Mouse (Mus musculus): Measurements from ENCODE around the gene Atf6.

The Atf6 gene

DNA sequence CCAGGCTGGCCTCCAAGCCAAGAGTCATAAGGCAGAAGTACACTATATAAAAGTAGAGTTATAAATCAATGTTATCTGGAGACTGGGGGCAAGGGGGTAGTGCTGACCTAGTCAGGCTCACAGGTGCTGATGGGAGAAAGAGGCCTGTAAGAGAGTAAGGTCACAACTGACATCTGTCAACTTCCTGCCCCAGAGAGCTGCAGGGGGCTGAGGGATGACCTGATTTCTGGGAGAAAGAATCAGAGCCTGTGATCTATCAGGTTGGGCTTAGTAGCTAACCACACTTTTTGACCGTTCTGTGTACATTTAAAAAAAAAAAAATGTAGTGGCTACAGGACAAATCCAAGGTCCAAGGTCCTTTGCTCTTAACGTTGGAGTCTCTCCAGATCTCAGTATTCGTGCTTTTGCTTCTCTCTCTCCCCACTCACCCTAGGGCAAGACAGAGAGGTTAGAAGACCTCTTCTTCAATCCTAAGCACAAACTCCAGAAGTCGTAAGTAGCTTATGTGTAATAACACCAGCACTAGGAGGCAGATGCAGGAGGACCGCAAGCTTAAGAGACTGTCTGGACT is 15.4 kb upstream of the Atf6 start:
- no peak for DNase-seq

- no peak for DNase-seq
Measured at GRCm38 (mm10) chr1:170876906-170877305, 9.3 kb upstream of the Atf6 start.

DNA sequence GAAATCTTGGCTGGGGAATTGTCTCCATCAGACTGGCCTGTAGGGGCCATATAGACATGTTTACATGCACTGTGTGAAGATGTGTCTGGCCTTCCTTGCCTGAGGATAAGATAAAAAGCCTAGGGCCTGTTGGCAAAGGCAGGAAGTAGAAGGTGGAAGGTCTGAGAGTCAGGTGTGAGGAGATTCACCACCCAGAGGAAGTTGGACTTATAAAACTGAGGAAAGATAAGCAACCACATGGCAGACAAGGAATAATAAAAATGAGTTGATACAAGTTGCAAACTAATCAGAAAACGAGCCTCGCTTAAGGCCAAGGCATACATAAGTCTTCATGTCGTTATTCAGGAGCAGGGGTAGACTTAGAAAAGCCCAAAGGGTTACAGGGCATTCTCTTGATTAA is 8.1 kb upstream of the Atf6 start:
- no peak for DNase-seq

DNA sequence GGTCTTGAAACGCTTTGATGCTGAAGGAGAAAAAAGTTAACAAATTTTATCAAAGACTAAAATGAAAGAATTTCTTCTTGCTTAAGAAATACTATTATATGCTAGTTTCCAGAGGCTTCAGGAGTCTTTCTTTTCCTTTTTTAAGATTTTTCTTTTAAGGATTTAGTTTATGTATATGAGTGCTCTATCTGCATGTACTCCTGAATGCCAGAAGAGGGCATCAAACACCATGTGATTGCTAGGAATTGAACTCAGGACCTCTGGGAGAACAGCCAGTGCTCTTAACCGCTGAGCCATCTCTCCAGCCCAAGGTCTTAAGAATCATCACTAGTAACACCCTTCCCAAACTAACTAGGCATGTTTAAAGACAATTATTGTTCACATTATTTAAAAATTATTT is 4.4 kb upstream of the Atf6 start:
- no peak for DNase-seq

- no peak for DNase-seq
Measured at GRCm38 (mm10) chr1:170871402-170871801, 3.8 kb upstream of the Atf6 start.

- no peak for DNase-seq
Measured at GRCm38 (mm10) chr1:170868905-170869283, 1.3 kb upstream of the Atf6 start.

- DNase-seq = peak; percentile 90
Measured at GRCm38 (mm10) chr1:170868107-170868904, 735 bp upstream of the Atf6 start.

- no peak for DNase-seq
Measured at GRCm38 (mm10) chr1:170866992-170867690, 430 bp downstream of the Atf6 start.

DNA sequence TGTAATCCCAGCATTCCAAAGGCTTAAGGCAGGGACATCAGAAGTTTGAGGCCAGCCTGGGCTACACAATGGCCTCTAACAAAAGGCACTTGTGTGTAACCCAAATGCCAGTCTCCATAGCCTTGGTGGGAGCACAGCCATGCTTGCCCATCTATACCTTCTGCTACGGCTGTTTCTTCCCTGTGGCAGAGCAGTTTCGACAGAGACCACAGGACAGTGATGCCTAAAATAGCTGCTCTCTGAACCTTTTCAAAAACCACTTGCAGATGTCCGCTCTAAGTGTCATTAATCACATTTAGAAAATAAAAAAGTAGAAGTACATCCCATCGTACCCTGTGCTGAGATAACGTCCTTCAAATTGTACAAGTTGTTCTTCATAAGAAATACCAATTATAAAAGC is 2.2 kb downstream of the Atf6 start:
- no peak for DNase-seq

GRCm38 (mm10) chr1:170864754-170865153 is 2.8 kb downstream of the Atf6 start:
- DNase-seq = no peak

DNA sequence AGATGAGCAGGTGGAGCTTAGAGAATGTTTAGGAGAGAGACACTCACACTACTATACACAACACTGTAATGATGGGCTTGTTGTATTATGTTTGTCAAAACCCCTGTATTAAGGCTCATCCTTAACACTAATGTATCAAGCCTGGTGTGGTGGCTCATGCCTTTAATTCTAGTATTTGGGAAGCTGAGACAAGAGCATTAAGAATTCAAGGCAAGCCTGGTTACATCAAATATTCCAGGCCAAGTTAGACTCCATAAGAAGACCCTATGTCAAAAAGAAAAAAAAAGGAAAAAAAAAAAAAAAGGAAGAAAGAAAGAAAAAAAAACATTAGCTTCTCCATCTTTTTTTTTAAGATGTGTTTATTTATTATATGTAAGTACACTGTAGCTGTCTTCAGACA is 3.3 kb downstream of the Atf6 start:
- no peak for DNase-seq

DNA sequence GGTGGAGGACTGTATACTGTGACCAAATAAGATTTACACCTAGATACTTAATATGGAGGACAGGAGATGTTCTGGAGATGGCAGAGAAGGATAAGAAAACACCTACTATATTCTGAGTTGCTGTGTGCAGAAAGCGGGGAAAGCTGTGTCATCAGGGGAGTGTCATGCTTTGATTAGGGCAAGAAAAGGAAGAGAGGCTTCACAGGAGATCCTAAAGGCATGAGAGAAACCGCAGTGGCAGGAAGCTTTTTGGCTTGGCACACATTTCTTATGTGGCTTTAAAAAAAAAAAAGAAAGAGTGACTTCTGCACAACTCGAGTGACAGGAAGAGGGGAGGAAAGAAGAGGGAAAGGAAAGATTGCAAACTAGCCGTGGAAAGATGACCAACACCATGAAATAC is 4.5 kb downstream of the Atf6 start:
- DNase-seq = no peak

GRCm38 (mm10) chr1:170862435-170862717 is 5.2 kb downstream of the Atf6 start:
- no peak for DNase-seq

DNA sequence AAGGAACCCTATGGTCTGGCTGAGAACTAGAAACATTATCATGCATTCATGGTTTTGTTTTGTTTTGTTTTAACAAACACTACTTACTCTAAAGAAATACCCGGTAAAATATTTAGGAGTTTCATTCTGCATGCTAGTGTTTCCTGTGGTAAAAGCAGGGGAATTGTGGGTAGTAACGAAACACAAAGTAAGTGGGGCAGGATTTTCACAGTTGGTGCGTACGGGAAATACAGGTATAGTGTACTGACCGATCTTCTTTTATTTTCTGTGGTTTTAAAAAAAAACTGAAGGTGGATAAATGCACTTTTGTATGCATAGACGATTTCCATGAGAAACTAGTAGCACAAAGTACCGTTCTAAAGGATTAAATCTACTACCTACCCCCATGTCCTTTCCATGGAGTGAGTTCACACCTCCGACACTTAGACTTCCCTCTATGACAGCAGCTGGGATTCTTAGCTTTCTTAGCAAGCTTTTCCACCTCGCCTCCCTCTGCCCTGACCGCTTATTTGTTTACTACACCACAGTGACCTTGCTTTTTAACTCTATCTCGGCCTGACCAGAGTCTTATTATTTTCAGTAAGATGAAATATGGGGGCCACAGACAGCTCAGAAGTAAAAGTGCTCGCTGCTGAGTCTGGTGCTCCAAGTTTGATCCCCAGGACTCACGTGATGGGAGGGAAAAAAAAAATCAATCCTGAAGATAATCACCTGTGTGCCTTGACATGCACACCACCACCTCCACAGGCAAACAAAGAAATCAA is 5.7 kb downstream of the Atf6 start:
- DNase-seq = no peak

DNA sequence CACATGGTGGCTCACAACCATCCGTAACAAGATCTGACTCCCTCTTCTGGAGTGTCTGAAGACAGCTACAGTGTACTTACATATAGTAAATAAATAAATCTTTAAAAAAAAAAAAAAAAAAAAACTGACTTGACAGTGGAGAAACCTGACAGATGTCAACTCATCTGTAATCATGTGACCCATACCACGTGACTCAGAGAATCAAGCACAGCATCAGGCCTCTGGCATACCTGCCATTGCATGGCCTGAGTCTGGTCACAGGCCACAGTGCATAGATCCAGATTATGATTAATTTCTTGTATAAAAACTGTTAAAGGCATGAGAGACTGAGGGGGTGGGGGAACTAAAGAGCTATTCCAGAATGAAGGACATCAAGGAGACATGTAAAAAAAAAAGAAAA is 8.7 kb downstream of the Atf6 start:
- no peak for DNase-seq

- peak; percentile 60 for DNase-seq
Measured at GRCm38 (mm10) chr1:170857369-170857768, 10.2 kb downstream of the Atf6 start.

DNA sequence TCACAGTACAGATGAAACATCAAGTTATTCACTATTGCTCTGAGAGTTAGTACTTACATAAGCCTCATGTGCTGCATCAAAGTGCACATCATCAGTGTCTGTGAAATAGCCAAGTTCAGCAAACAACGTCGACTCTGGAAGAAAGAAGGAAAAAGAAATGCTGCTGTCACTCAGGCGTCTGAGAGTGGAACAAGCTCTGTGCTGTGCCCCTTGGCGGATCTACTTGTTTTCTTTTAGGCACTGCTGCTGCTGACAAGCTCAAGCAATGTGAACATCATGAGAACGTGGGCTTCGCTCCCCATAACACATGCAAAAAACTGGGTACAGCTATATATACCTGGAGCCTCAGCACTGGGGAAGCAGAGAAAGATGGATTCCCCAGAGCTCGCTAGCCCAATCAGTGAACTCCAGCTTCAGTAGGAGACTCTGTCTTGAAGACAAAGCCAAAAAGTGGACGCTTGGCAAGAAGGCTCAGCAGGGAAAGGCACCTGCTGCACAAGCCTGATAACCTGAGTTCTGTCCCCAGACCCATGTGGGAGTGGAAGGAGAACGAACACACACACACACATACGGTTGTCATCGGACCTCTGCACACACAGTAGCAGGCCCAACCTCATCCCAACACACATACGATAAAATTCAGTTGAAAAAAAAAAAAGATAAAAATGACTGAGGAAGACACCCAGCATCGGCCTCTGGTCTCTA is 12.4 kb downstream of the Atf6 start:
- peak; percentile 35 for DNase-seq

- DNase-seq = peak; percentile 50
Measured at GRCm38 (mm10) chr1:170853604-170854003, 14.0 kb downstream of the Atf6 start.

DNA sequence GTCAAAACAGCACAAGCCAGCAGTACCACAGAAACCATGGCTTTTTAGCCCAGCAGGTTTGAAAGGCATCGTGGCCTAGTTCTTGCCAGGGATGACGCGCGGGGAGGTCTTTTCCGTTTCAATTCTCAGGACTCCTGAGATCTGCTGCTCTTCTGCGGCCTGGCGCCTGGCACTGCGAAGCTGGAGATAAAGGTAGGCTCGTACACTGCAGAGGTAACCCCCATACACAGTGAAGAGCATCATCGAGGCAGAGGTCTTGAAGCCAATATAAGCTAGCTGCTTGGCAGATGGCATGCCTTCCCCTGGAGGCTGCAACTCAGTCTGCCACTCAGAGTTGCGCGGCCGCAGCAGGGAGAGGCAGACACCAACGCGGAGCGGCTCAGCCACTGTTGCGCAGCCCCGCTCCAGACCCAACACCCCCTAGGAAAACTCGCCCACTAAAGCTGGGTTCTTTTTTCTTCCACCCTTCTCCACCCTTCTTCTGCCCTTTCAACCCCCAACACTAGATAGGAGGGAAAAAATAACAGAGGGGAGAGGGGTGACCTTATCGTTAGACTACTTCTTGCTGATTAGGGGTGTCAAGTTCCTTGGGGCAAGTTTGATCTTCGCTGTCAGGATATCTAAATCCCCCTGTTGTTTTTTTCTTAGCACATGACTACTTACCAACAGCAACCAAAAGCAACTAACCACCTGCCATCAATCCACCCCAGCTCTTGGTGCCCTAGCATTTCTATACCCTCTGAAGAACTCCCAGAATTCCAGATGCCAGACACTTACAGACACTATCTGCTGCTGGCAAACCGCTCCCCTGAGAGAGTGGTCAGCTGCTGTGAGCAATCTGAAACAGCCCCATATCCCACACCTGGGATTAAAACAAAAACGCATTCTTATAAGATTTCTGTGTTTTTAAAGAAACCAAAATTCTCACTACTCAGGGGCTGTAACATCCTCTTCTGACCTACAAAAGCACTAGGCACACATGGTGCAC is 16.6 kb downstream of the Atf6 start:
- DNase-seq = peak; percentile 30

- peak; percentile 57 for DNase-seq
Measured at GRCm38 (mm10) chr1:170850007-170850406, 17.6 kb downstream of the Atf6 start.

- no peak for DNase-seq
Measured at GRCm38 (mm10) chr1:170845448-170846307, 21.9 kb downstream of the Atf6 start.

All from right cerebral cortex, adult 18-20 months (tissue).